Mouse (Mus musculus) heart, postnatal 25 days (tissue): ENCODE results near the gene Mum1. TPM values are rescaled to one million over a fixed set of nuclear protein-coding genes. Genes with fewer than 3 reads are reported as not detected.
"Not testable (repeated sequence)": the region's sequence is repeated elsewhere in the genome, so short reads cannot be mapped to it uniquely, and the experiment has no call there.

Source experiments
- DNase-seq: peaks from one replicate; pipeline ENCODE4 v3.0.0; 2022; ENCODE audit warnings: low spot score
- intact Hi-C: fragments of 180-260 bp; cut with DNase I; formaldehyde crosslinking; loops from one replicate; pipeline ENCODE4 v1.15.1; 2025
- total RNA-seq, 2 experiments: library from RNA; stranded (reverse); gene quantifications; 2 replicates each; pipeline ENCODE4 v1.2.3; 2021

Mum1 gene
- total RNA-seq, 2 experiments from 2014 or later = 15.3 to 16.7 TPM

DNA sequence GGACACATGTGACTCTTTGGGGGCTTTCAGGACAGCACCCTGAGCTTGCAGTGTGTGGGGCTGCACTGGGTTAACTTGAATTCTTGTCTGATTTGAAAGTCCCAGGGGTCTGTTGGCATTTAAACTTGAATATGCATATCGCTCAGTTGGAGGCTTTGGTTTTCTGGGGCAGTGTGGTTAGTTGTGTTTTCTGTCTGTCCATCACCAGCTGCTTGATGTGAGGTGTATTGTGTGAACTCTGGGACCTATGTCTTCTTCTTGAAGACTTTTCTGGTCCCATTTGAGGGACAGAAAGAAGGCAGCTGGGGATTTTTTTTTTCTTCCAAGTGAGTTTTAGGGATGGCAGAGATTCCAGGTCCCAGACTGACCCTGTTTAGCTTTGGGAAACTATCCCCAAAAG lies 19.0 kb upstream of the Mum1 start:
- intact Hi-C loops = no loop called here

DNA sequence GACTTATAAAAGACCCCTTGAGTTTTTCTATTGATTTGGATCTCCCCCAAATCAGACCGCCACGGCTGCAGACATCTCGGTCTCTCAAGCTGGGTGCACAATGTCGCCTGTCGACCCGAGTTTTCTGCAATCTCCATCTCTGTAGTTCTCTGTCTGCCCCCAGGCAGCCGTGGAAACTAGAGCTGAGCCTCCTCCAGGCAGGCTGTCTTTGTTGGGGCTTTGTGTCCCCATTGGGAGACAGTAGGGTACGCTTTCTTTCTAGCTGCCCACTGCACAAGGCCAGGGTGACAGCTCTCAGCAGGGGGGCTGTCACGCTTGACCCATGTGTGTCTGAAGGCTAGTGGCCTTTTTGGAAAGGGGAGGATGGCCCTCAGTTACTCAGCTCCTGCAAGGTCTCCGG lies 18.6 kb upstream of the Mum1 start:
- DNase-seq = no peak
- intact Hi-C loops = no loop called here

More for the DNA sequence above, 19.0 kb upstream of the Mum1 start:
- DNase-seq = no peak

DNA sequence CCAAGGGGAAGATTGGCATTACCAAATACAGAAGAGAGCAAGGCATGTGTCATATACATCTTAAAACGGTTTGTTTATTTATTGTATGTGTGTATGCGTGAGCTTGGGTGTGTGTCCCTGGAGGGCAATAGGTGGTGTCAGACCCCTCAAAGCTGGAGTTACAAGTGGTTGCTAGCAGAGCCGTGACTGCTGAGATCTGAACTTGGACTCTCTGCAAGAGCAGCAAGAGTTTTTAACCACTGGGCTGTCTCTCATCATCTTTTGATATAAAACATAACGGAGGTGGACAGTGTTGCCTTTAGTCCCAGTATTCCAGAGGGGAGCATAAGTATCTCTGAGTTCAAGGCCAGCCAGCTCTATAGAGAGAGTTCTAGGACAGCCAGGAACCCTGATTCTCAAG lies 18.0 kb upstream of the Mum1 start:
- intact Hi-C loops = no loop called here
- no peak for DNase-seq

DNA sequence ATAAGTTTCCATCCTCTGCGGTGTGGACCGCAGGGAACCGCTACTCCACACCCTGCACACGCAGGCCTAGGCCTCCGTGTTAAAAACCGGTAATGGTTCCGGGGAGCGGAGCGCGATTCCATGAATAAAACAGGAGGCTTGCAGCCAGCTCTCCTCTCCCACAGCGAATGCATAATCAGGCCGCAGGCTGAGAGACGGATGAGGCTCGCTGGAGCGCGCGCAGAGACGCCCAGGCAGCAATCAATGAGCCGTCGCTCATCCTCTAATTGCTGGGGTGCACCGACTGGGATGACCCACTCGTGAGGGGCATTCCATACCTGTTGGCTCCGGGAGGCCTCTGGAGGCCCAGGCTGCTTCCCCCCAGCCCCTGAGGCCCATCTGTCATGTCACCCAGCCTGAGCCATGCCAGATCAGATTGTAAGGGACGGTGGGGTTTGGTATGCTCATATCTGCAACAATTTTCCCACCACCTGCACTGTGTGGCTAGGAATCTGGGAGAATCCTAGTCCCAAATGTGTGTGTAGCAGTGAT lies 17.3 kb upstream of the Mum1 start:
- intact Hi-C loops = no loop called here

DNA sequence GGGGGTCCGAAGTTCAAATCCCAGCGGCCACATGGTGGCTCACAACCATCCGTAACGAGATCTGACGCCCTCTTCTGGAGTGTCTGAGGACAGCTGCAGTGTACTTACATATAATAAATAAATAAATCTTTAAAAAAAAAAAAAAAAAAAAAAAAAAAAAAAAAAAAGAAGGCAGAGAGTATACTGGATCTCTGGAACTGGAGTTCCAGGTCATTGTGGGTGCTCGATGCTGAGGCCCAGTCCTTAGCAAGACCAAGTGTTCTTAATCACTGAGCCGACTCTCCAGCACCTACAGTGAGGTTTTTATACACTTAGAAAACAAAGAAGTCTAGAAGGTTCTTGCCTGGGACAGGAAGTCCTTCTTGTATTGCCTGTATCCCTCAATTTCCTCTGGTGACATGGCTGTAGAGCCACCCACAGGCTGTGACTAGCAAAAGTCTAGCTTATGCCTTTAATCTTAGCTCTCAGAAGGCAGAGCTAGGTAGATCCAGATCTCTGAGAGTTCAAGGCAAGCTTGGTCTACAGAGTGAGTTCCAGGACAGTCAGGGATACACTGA lies 14.6 kb upstream of the Mum1 start:
- intact Hi-C loops, DNase-seq: not testable (repeated sequence)

More for the DNA sequence above, 17.3 kb upstream of the Mum1 start:
- no peak for DNase-seq

DNA sequence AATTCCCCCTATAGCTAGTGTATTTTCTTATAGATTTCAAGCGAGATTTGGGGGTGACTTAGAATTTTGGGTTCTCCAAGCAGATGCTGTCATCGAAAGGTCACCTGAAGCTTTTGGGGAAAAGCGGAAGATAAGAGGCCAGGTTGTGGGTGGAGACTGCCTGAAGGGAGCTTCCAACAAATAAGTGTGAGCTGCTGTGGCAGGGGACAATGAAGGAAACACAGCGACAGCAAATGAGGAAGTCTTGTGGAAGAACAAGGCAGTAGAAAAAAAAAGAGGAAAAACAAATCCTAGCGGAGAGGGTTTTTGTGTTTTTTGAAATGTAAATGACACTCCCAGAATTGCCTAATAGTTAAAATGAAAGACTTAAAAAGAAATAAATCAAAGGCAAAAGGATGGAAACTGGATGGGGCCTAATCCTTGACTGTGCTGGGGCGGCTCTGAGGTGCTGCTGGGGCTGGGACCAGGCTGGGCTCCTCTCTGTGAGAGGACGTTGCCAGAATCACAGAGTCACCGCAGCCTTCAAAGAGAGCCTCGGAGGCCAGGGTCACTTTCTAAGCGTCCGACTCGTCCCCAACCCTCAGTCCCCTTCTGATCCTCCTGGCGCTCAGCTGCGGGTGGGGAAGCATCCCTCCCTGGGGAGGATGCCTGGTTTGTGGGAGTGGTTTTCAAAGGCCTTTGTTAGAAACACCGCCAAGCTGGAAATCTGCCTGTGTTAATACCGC lies 11.0 kb upstream of the Mum1 start:
- DNase-seq = no peak
- intact Hi-C loops = no loop called here

DNA sequence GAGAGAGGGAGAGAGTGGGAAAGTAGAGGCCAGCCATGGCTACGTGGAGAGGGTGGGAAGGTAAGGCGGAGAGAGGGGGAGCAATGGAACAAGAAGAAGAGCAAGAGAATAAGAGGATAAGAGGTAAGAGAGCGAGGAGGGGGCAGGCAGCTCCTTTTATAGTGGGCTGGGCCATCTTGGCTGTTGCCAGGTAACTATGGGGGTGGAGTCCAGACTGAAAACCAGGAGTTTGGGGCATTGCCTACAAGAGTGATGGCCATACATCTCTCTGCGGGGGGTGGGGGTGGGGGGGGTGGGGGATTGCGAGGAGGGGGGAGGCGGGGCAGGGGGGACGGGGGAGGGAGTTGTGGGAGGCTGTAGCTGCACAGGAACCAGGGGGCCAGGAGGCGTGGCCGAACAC lies 5.6 kb upstream of the Mum1 start:
- no peak for DNase-seq
- intact Hi-C loops = no loop called here

DNA sequence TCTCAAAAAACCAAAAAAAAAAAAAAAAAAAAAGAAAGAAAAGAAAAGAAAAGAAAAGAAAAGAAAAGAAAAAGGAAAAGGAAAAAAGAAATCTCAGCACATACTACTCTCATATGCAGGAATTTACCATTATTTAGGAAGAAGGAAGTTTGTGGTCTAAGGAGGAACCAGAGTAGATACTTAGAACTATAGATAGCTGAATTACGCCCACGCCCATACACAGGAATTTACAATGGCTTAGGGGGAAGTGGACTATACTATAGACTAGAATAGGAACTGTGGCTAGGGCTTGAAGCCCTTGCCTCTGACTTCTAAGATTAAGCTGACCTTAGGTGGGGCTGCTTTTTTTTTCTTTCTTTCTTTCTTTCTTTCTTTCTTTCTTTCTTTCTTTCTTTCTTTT lies 3.1 kb upstream of the Mum1 start:
- intact Hi-C loops, DNase-seq: not testable (repeated sequence)

DNA sequence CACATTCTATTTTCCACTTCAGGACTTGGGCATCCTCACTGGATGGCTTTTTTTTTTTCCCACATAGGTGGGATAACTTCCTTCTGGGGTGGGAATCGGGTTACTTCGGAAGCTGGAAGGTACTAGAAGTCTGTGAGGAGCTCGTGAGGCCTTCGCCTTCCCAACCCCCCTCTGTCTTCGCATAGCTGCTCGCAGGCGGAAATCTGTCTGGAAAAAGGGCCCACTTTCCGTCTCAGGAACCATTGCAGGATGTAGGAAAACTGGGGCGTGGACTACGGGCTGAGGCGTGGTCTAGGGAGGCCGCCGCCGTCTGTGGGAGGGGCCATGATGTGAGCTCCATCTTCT lies 191 bp upstream of the Mum1 start:
- intact Hi-C loops = no loop called here
- DNase-seq = no peak

DNA sequence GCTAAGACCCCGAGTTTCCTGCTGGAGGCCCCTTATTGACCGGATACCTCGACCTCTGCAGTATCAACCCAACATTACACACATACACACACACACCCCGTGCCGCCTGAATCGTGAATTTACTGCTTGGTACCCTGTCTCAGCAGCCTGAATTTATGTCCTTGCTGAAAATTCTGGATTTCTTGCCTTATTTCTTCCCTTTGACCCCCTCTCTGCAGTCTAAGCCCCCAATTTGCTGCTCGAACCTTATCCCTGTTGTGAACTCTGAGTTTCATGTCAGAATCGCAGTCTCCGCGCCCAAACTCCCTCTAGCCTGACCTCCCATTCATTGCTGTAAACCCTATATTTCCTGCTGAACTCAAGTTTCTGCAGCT lies 919 bp downstream of the Mum1 start:
- intact Hi-C loops = no loop called here
- DNase-seq = no peak

DNA sequence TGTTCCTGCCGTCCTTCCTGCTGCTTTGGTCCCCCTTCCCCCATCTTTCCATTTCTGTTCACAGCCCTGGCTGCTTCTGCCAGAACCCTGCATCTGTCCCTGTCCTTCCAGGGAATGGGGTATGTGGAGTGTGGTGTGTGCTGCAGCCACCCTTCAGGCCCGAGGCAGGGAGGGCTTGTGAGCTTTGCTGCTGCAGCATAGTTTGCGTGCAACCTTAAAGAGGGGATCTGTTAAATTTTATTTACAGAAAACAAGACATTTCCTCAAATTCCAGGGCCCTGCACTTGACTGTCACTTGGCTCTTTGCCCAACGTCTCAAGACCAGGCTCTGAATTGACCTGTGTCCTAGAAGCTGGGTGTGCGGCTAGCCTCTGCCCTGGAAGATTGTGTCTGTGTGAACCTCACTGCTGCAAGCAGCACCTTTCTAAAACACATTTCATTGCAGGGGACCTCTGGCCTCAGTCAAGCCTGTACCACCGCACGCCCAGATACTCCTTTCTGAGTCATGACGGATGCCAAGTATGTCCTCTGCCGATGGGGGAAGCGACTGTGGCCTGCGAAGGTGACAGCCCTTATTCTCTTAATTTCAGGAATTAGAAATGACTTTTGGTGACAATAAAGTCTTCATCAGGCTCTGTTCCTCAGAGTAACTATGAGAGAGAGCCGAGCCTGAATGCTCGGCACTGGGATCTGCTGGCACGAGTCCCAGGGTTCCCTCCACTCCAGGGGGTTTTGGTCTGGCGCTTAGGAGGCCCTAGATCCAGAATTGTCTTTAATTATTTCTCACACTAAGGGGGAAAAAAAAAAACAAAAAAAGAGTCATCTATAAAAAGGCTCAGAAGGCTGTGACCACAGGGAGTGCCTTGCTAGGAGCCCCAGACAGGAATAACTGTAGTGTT lies 1.9 kb downstream of the Mum1 start:
- intact Hi-C loops = no loop called here
- no peak for DNase-seq

DNA sequence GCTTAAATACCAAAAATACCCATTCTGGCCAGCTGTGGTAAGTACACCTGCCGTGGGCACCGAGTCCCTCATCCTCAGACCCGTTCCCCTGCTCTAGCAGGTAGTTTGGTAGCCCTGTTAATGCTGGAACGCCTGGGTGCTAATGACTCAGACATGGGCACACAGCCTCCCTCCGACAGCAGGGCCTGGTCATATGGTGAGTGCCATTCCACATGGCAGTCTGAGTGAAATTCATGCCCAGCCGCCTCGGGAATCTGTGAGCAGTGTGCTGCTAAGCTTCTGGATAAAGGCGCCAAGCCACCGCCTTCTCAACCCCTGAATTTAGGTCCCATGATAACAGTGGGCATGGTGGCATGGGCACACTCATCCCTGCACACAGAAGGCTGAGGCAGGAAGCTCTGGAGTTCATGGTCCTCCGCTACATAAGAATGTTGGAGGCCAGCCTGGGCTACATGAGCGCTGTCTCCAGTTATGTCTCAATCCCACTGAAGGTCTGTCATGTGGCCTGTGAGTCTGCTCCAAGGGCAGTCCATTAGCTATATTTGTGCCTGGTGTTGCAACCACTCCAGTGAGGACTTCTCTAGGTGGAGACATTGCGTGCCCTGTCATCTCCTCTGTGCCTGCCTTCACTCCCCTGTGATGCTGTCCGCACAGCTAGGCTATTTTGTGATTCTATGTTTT lies 10.1 kb downstream of the Mum1 start:
- intact Hi-C loops = no loop called here
- no peak for DNase-seq

DNA sequence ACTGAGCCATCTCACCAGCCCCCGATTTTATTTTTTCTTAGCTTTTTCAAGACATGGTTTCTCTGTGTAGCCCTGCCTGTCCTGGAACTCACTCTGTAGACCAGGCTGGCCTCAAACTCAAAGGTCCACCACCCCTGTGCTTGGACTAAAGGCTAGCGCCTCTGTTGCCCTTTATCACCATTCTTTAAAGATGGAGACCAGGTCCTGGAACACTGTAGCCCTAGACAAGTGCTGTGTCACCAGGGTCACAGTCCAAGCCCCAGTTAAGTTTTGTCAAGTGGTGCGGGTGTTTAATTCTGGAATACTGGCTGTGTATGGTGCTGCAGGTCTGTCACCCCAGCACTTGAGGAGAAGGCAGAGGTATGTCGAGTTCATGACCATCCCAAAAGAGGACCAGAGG lies 10.8 kb downstream of the Mum1 start:
- intact Hi-C loops = no loop called here
- no peak for DNase-seq

DNA sequence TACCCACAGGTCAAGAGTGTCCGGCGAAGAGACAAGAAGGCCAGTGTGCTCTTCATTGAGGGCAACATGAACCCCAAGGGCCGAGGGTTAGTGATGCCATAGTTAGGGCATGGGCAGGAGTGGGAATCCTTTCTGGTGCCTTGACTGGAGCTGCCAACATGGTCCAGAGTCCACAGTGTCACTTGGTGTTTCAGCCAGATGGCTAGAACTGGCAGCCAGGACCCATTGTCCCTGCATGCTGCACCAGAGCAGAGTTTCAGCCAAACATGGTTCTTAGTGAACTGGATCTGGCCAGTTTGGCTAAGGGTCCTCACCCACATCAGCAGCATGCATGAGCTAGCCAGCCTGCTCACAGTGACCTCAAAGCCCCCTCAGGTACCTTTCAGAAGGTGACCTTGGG lies 12.1 kb downstream of the Mum1 start:
- no peak for DNase-seq
- intact Hi-C loops = no loop called here

DNA sequence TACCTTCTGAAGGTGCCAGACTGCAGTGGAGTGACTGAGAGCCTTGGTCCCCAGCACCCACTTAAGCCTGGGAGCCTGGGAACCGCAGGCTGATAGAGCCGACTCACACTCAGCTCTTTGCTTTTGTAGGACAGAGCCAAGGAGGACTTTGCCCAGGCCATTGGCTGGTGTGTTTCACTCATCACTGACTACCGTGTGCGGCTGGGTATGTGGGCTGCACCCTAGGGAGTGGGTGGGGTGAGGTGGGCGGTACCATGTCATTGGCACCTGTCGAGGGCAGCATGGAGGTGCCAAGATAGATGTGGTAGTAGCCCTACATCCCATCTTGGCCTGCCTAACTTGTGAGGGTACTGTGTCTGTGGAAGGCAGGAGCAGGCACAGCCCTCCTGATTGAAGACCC lies 13.6 kb downstream of the Mum1 start:
- intact Hi-C loops = no loop called here
- DNase-seq = no peak

DNA sequence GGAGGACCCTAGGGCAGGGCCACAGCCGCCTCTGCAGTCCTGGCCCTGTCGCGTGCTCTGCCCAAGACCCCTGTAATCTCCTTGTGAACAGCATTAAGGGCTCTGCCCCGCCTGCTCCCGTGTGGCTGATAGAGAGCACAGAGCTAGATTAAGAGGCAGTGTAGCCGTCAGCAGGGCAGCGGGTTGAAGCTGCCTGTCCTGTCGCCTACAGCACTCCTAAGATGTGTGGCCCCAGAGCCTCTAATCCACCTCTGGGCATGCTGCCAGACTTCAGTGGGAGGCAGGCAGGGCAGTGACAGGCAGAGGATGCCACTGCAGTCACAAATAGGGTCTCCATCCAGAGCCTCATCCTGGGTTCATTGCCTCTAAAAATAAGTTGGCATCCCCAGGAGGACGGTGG lies 15.9 kb downstream of the Mum1 start:
- intact Hi-C loops = no loop called here
- DNase-seq = no peak

DNA sequence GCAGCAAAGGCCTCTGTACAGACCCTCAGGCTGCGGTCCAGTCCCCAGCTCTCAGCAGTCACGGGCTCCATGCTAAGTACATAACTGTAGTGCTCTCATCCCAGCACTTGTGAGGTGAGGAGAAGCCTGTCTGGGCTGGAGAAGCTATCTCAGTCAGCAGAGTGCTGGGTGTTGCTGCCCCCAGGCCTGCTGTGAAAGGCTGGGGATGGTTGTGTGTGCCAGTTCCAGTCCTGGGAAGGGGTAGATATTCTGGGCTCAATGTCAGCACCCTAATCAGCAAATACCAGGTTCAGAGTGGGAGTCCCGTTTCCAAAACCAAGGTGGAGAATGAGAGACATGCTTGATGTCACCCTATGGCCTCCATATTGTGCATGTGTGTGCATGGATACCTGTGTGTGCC lies 16.4 kb downstream of the Mum1 start:
- intact Hi-C loops = no loop called here

DNA sequence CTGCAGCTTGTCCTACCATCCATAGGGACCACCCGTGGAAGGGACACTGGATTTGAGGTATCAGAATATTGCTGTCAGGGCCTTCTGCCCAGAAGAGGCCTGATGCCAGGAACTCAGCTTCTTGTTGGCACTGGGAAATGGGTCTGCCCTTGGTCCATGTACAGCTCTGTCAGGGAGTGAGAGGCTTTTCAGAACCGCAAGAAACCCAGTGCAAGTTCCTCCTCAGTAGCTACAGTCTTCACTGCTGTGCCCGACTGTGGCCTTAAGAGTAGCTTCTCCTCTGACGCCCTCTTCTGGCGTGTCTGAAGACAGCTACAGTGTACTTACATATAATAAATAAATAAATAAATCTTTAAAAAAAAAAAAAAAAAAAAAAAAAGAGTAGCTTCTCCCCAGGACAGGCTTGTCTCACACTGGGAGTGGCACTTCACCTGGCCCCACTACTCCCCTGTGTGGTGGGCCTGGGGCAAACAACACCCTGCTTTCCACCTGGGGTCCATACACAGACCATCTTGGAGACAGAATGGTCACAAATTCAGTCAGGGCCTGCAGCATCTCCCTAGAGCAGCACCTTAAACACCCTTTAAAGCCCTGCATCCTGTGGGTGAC lies 18.7 kb downstream of the Mum1 start:
- DNase-seq = no peak
- intact Hi-C loops = loop anchor here (1.0 kb wide), 2 partner anchors 46 to 70 kb away; no protein-coding TSS in a partner anchor

More for the DNA sequence above, 16.4 kb downstream of the Mum1 start:
- no peak for DNase-seq

DNA sequence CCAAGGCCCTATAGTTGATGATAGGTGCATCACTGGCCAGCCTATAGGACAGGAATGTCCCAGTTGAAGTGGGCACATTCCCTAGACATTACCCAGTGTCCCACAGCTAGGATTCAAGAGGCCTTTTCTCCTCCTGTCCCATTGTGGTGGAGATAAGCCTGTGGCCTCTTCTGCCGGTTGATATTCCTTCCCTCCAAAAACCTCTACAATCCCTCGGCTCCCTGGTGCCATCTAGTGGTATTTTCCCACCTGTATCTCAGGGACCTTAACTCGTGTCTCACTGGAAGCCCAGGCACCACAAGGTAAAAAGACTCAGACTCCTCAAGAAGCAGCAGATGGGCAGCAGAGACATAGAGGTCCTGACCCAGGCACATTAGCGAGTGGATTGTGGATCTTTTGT lies 19.4 kb downstream of the Mum1 start:
- no peak for DNase-seq
- intact Hi-C loops = loop anchor here (1.0 kb wide), 2 partner anchors 46 to 70 kb away; no protein-coding TSS in a partner anchor

DNA sequence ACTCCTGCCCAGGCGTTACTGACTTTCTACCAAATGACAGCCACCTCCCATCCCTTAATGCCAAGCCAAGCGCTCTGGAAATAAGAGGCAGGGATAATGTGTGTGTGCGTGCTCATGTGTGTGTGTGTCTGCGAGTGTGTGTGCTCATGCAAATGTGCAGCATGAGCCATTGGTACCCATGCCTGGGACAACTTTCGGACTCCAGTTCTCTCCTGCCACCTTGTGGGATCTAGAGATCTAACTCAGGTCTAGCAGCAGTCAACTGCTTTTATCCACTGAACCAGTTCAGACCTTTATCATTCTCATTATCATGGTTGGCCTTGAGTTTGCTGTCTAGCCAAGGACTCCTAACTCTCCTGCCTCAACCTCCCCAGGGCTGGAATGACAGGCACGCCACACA lies 21.6 kb downstream of the Mum1 start:
- DNase-seq = no peak
- intact Hi-C loops = no loop called here
